Mouse (Mus musculus) limb, embryonic 13.5 days (tissue): Measurements from ENCODE around the gene Slc51b. TPM values are rescaled to one million over a fixed set of nuclear protein-coding genes. Genes with fewer than 3 reads are reported as not detected.

Experiments used
- polyA plus RNA-seq: library from polyadenylated mRNA; unstranded; fragments of >200 nt; fragmentation: Nextera tagmentation; extraction: Ambion mirVana; gene quantifications from 2 replicates; pipeline ENCODE4 v1.2.1, GENCODE M21; 2015

Slc51b gene
- polyA plus RNA-seq, 1 experiment from 2014 or later: not detected

Other genes starting within 250 kb of the Slc51b start
- 7.0 and 7.1 TPM in 2 replicates for gene Parp16, start 227.6 kb downstream of the Slc51b start, polyA plus RNA-seq
- 1.9 TPM in 2 replicates for gene Cilp, start 157.8 kb downstream of the Slc51b start, polyA plus RNA-seq
- gene Clpx, start 128.7 kb downstream of the Slc51b start, polyA plus RNA-seq: 62.3 and 66.2 TPM in 2 replicates
- gene Pdcd7, start 76.9 kb downstream of the Slc51b start, polyA plus RNA-seq: 10.4 and 10.6 TPM in 2 replicates
- 0.42 and 0.49 TPM in 2 replicates for gene Ubap1l, start 61.9 kb downstream of the Slc51b start, polyA plus RNA-seq
- gene Kbtbd13, start 31.3 kb downstream of the Slc51b start, polyA plus RNA-seq: 1.4 and 1.6 TPM in 2 replicates
- gene Rasl12, start 24.4 kb downstream of the Slc51b start, polyA plus RNA-seq: 9.7 and 11.1 TPM in 2 replicates
- 24.2 and 25.2 TPM in 2 replicates for gene Mtfmt, start 12.8 kb upstream of the Slc51b start, polyA plus RNA-seq
- gene Spg21, start 38.0 kb upstream of the Slc51b start, polyA plus RNA-seq: 141 and 144 TPM in 2 replicates
- not detected in 2 replicates for gene Ankdd1a, start 97.2 kb upstream of the Slc51b start, polyA plus RNA-seq
- gene Plekho2, start 157.1 kb upstream of the Slc51b start, polyA plus RNA-seq: 13.9 and 16.2 TPM in 2 replicates
- 15.1 and 16.0 TPM in 2 replicates for gene Pif1, start 164.2 kb upstream of the Slc51b start, polyA plus RNA-seq
- 15.3 and 16.1 TPM in 2 replicates for gene Rbpms2, start 206.7 kb upstream of the Slc51b start, polyA plus RNA-seq
- gene Oaz2, start 245.0 kb upstream of the Slc51b start, polyA plus RNA-seq: 341 and 352 TPM in 2 replicates